Mouse (Mus musculus): ENCODE data around the gene Exph5.
A peak's percentile ranks its signal among the peaks of the same experiment; 100 is the strongest.

The Exph5 gene

GRCm38 (mm10) chr9:53356219-53357155 is 55.0 kb downstream of the Exph5 start:
- DNase-seq (ENCODE audit: low spot score), result no peak

GRCm38 (mm10) chr9:53371339-53371738 is 69.9 kb downstream of the Exph5 start:
- no peak for DNase-seq (ENCODE audit: low spot score)

GRCm38 (mm10) chr9:53375907-53376306 is 74.4 kb downstream of the Exph5 start:
- no peak for DNase-seq (ENCODE audit: low spot score)

- peak; percentile 36 for DNase-seq (ENCODE audit: low spot score)
These were observed 75.3 kb downstream of the Exph5 start for GRCm38 (mm10) chr9:53376820-53377219.

GRCm38 (mm10) chr9:53377597-53377996 is 76.1 kb downstream of the Exph5 start:
- DNase-seq (ENCODE audit: low spot score), result no peak

GRCm38 (mm10) chr9:53378171-53378570 is 76.7 kb downstream of the Exph5 start:
- no peak for DNase-seq (ENCODE audit: low spot score)

- no peak for DNase-seq (ENCODE audit: low spot score)
These were observed 79.1 kb downstream of the Exph5 start for GRCm38 (mm10) chr9:53380595-53380994.

- no peak for DNase-seq (ENCODE audit: low spot score)
These were observed 79.7 kb downstream of the Exph5 start for GRCm38 (mm10) chr9:53381113-53381615.

- DNase-seq (ENCODE audit: low spot score), result peak; percentile 23
These were observed 82.7 kb downstream of the Exph5 start, which contains the start of gene Kdelc2 for GRCm38 (mm10) chr9:53383951-53384866. Kdelc2 (plus strand) TSS chr9:53384025.

- no peak for DNase-seq (ENCODE audit: low spot score)
These were observed 83.4 kb downstream of the Exph5 start for GRCm38 (mm10) chr9:53384873-53385272.

GRCm38 (mm10) chr9:53387431-53387830 is 86.0 kb downstream of the Exph5 start:
- no peak for DNase-seq (ENCODE audit: low spot score)

- no peak for DNase-seq (ENCODE audit: low spot score)
These were observed 87.6 kb downstream of the Exph5 start for GRCm38 (mm10) chr9:53389109-53389508.

GRCm38 (mm10) chr9:53390136-53390535 is 88.7 kb downstream of the Exph5 start:
- no peak for DNase-seq (ENCODE audit: low spot score)

GRCm38 (mm10) chr9:53397685-53398387 is 96.4 kb downstream of the Exph5 start:
- no peak for DNase-seq (ENCODE audit: low spot score)

GRCm38 (mm10) chr9:53398388-53398700 is 96.9 kb downstream of the Exph5 start:
- DNase-seq (ENCODE audit: low spot score), result peak; percentile 56

- DNase-seq (ENCODE audit: low spot score), result no peak
These were observed 98.1 kb downstream of the Exph5 start for GRCm38 (mm10) chr9:53399537-53399936.

- DNase-seq (ENCODE audit: low spot score), result no peak
These were observed 99.2 kb downstream of the Exph5 start for GRCm38 (mm10) chr9:53400696-53401095.

- DNase-seq (ENCODE audit: low spot score), result no peak
These were observed 99.7 kb downstream of the Exph5 start for GRCm38 (mm10) chr9:53401146-53401545.

GRCm38 (mm10) chr9:53402291-53402711 is 100.8 kb downstream of the Exph5 start, which contains the start of gene 4930550C14Rik:
4930550C14Rik (plus strand) TSS chr9:53402325.
- no peak for DNase-seq (ENCODE audit: low spot score)

GRCm38 (mm10) chr9:53402991-53403390 is 101.5 kb downstream of the Exph5 start:
- DNase-seq (ENCODE audit: low spot score), result no peak

GRCm38 (mm10) chr9:53404050-53404752 is 102.7 kb downstream of the Exph5 start:
- no peak for DNase-seq (ENCODE audit: low spot score)
